Mouse (Mus musculus) midbrain, embryonic 11.5 days (tissue): ENCODE data around the gene Ldlrad3. TPM values are rescaled to one million over a fixed set of nuclear protein-coding genes. Genes with fewer than 3 reads are reported as not detected.

ENCODE experiments used
- ATAC-seq: fragments of 200-750 bp; cut with Nextera tagmentation; 2 replicates; pipeline ENCODE4 v1.8.0; 2017; ENCODE audit warnings: moderate TSS enrichment, moderate library complexity; ENCODE audit not compliant: low FRiP score
- DNase-seq: peaks from one replicate; pipeline ENCODE4 v3.0.0; 2015; ENCODE audit warnings: low spot score; ENCODE audit errors: missing footprints
- H3K27ac ChIP-seq: fragments of 300-500 bp; sonication (generic); 2 replicates; pipeline ENCODE4 v1.5.1; 2014; ENCODE audit warnings: low read depth, low read length
- H3K27me3 ChIP-seq: fragments of 300-500 bp; sonication (generic); 2 replicates; pipeline ENCODE4 v1.6.1; 2014; ENCODE audit warnings: mild to moderate bottlenecking, low read length, moderate library complexity, mixed read lengths; ENCODE audit not compliant: control insufficient read depth, insufficient read depth
- H3K36me3 ChIP-seq: fragments of 300-500 bp; sonication (generic); 2 replicates; pipeline ENCODE4 v1.6.1; 2014; ENCODE audit warnings: mild to moderate bottlenecking, low read length, moderate library complexity, mixed read lengths; ENCODE audit not compliant: control insufficient read depth, insufficient read depth
- H3K4me1 ChIP-seq: fragments of 300-500 bp; sonication (generic); 2 replicates; pipeline ENCODE4 v1.6.1; 2014; ENCODE audit warnings: low read length; ENCODE audit not compliant: control insufficient read depth, insufficient read depth
- H3K4me2 ChIP-seq: fragments of 300-500 bp; sonication (generic); 2 replicates; pipeline ENCODE4 v1.6.1; 2014; ENCODE audit warnings: mild to moderate bottlenecking, moderate library complexity
- H3K4me3 ChIP-seq: fragments of 300-500 bp; sonication (generic); 2 replicates; pipeline ENCODE4 v1.5.1; 2014; ENCODE audit warnings: low read depth, low read length
- H3K9ac ChIP-seq: fragments of 300-500 bp; sonication (generic); 2 replicates; pipeline ENCODE4 v1.6.1; 2014; ENCODE audit warnings: low read length
- H3K9me3 ChIP-seq: fragments of 300-500 bp; sonication (generic); 2 replicates; pipeline ENCODE4 v1.6.1; 2016; ENCODE audit warnings: low read length; ENCODE audit not compliant: control insufficient read depth
- WGBS: fragments of 180-500 bp; shearing (Covaris S2); extraction: QIAGEN DNeasy Blood & Tissue Kit; methylation state at CpG from one replicate; pipeline ENCODE4 v1.1.7; 2014; 5-methylcytosine and 5-hydroxymethylcytosine counted together
- polyA plus RNA-seq: library from polyadenylated mRNA; unstranded; fragments of >200 nt; fragmentation: Nextera tagmentation; extraction: Ambion mirVana; gene quantifications from 2 replicates; pipeline ENCODE4 v1.2.1, GENCODE M21; 2014

Ldlrad3 gene
- polyA plus RNA-seq, 1 experiment from 2014 or later: 53.1 TPM

DNA sequence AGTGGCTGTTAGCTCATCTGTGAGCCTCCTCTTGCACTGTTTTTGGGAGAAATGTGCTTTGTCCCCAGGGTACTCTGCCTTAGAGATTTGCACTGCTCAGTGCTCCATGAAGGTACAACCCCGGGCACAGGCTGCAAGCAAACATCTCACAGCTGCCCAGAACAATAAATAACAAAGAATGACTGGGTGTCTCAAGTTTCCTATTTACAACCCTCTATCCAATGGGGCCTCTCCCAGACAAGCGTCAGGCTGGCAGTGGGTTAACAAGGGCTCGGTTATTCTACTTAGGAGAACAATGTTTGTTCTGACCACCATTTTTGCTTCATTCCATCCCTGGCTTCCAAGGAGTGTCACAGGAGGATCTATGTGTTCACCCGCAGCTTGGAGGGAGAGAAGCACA is 25.9 kb upstream of the Ldlrad3 start:
- Histone ChIP-seq H3K27me3 (no peaks in the 10 kb centered on the region), H3K36me3 (no peaks in the 10 kb centered on the region), H3K4me1 (no peaks in the 10 kb centered on the region; the same call in 1 of the 2 replicates), H3K4me3 (no peak overlapping the region), H3K9me3 (no peaks in the 10 kb centered on the region), H3K4me2 (no peak overlapping the region), H3K27ac (no peak overlapping the region), H3K9ac (no peak overlapping the region)
- ATAC-seq (no peak), DNase-seq (no peak)
- WGBS: 26% methylated on average over 4 of the region's 4 CpGs

DNA sequence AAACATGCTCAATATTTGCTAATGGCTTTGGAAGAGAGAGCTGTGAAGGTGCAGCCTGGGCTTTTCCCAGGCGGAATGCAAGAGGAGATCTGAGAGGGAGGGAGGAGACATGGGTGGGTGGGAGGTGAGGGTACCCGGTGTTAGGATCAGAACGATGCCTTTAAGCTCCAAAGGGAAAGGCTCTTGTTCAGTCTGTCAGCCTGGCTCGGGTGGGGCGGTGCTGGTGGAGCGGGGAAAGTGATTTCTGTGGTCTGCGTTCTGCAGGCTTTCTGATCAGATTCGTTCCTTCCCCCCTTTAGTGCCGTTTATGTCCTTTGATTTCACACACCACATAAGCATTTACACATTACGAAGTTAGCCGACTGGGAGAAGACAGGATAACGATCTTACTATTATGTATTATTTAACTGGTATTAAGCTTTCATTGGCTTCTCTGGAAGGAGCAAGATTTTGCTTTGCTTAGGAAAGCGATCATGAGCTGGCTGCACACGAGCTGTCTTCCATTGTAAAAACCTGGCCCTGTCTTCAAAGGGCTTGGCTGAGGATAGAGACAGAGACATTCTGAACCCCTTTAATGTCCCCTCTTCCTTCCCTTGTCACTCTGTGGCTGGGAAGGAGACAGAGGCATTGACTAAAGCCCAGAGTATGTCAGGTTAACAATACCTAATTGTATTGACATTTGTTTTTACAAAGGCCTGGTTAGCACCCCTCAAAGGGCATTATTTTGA is 19.7 kb upstream of the Ldlrad3 start:
- Histone ChIP-seq H3K27me3 (no peaks in the 10 kb centered on the region), H3K4me1 (peaks cover 16% of the 10 kb centered on the region), H3K4me2 (peak overlapping the region; percentile 38), H3K9ac (peak overlapping the region; percentile 36), H3K9me3 (no peaks in the 10 kb centered on the region), H3K27ac (no peak overlapping the region), H3K36me3 (no peaks in the 10 kb centered on the region), H3K4me3 (no peak overlapping the region)
- peak; percentile 89 for DNase-seq
- peak; percentile 30; the same call in 1 of the 2 replicates for ATAC-seq
- WGBS: 6% methylated on average over 14 of the region's 14 CpGs

DNA sequence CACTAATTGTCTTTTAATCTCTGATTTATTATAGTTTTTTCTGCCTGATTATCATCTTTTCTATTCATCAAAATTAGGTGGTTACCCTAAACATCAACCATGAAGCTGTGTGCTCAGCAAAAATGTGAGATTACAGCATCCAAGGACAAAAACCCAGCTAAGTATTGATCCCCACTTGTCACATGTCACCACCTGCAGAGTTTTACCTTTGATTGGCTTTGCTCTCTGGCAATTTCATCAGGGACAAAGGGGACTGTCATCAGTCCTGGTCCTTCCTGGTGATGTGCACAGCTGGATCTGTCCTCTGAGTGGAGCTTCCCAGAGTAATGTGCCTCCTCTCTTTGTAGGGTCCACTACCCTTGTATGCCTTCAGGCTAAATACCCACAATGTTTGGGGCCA is 17.3 kb upstream of the Ldlrad3 start:
- peaks cover 16% of the 10 kb centered on the region for H3K4me1 ChIP-seq
- no peaks in the 10 kb centered on the region for H3K36me3 ChIP-seq
- no peak overlapping the region for H3K9ac ChIP-seq
- H3K4me3 ChIP-seq: no peak overlapping the region
- no peaks in the 10 kb centered on the region for H3K9me3 ChIP-seq
- no peak overlapping the region for H3K27ac ChIP-seq
- no peak for ATAC-seq
- no peak overlapping the region for H3K4me2 ChIP-seq
- H3K27me3 ChIP-seq: no peaks in the 10 kb centered on the region
- no peak for DNase-seq

DNA sequence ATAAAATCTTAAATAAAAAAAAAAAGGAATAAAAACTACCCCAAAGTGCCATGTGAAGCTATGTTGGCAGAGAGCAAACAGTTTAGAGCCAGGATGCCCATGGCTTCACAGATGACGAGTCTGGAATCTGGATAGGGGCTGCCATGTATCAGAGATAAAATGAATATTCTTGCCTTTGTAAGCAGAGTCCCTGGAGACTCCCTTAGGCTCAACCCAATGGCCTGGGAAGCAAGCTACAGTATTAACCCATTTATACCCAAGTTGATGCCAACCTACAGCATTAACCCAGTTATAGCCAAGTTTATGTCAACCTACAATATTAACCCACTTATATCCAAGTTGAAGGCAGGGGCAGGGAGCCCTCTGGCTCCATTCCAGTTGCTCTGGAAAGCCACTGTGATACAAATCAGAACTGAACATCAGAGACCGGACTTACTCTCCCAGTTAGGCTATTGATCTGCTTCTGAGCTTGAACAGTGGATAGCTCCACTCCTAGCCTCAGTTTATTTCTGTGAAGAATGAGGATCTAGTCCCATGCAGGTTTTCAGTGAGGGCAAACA is 16.1 kb upstream of the Ldlrad3 start:
- 85% methylated on average over 2 of the region's 2 CpGs for WGBS
- Histone ChIP-seq H3K9ac (no peak overlapping the region), H3K36me3 (no peaks in the 10 kb centered on the region), H3K9me3 (no peaks in the 10 kb centered on the region), H3K4me1 (peaks cover 16% of the 10 kb centered on the region), H3K4me2 (no peak overlapping the region), H3K4me3 (no peak overlapping the region), H3K27me3 (no peaks in the 10 kb centered on the region), H3K27ac (no peak overlapping the region)
- no peak for ATAC-seq
- no peak for DNase-seq

DNA sequence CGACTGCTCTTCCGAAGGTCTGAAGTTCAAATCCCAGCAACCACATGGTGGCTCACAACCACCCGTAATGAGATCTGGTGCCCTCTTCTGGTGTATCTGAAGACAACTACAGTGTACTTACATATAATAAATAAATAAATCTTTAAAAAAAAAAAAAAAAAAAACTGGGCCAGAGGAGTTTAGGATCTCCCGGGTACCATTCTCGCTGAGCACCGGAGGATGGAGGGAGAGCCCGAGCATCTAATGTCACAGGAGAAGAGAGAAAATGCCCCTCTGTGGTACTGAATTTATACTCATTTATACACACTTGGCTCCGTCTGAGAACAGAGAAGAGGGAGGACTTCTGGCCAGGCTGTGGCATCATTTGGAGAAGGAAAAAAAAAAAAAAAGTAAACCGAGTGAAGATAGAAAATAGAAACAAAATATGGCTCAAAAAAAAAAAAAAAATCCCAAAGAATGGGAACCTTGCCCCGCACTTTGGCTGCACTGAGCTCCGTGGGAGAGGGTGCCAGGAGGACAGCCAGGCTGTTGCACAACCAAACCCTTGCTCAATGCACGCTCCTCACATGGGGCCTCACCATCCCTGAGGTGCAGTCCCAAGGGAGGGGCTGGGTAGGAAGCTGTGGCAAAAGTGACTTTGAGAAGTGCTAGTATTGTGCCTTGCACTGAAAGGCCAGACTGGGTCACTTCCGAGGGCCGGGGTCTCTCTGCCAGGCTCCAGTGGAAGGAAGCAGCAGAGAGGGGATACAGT is 15.2 kb upstream of the Ldlrad3 start:
- H3K9me3 ChIP-seq: no peaks in the 10 kb centered on the region
- H3K4me1 ChIP-seq: peaks cover 11% of the 10 kb centered on the region
- H3K9ac ChIP-seq: no peak overlapping the region
- DNase-seq (no peak), ATAC-seq (no peak)
- no peaks in the 10 kb centered on the region for H3K27me3 ChIP-seq
- no peak overlapping the region for H3K27ac ChIP-seq
- H3K4me2 ChIP-seq: no peak overlapping the region
- H3K4me3 ChIP-seq: no peak overlapping the region
- no peaks in the 10 kb centered on the region for H3K36me3 ChIP-seq
- WGBS: 73% methylated on average over 11 of the region's 14 CpGs

DNA sequence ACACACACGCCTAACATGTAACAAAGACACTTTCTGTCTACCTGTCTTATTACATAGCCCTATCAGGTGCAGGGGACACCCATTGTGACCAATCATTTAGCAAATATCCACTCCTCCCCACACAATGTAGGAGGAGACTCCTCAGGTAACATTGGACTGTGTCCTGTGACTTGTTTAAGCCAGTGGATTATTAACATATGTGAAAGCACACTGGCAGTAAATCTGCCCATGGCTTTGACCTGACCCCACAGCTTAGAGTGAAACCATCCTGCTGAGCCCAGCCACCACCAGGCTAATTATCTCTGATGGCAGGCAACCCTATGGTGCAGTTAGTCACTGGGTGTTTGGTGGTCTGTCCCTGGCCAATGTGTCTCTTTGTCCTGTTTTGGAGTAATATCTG is 11.1 kb upstream of the Ldlrad3 start:
- no peaks in the 10 kb centered on the region for H3K4me1 ChIP-seq
- DNase-seq (no peak), ATAC-seq (no peak)
- H3K36me3 ChIP-seq: no peaks in the 10 kb centered on the region
- H3K9me3 ChIP-seq: no peaks in the 10 kb centered on the region
- H3K4me3 ChIP-seq: no peak overlapping the region
- H3K27me3 ChIP-seq: no peaks in the 10 kb centered on the region
- H3K4me2 ChIP-seq: no peak overlapping the region
- WGBS: 94% methylated on average over 1 of the region's 1 CpGs
- H3K27ac ChIP-seq: no peak overlapping the region
- no peak overlapping the region for H3K9ac ChIP-seq

DNA sequence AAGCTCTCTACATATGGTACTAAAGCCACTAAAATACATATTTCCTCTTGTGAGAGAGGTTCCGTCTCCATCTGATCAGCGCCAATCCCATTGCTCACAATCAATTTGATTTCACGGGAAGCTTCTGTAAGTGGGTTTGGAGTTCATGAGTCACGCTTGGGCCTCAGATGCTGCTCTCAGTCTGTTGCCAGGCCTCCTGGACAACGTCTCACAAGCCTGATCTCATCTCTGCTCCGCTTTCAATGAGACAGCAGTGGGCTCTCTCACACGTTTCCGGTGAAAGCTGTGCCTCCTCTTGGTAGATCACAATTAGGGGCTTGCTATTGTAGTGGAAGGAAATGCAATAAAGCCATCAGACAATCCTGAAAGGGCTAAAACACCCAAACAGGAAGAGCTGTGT is 10.5 kb upstream of the Ldlrad3 start:
- 63% methylated on average over 8 of the region's 8 CpGs for WGBS
- Histone ChIP-seq H3K27ac (no peak overlapping the region), H3K9me3 (no peaks in the 10 kb centered on the region), H3K36me3 (no peaks in the 10 kb centered on the region), H3K4me3 (no peak overlapping the region), H3K4me2 (no peak overlapping the region), H3K9ac (no peak overlapping the region), H3K4me1 (no peaks in the 10 kb centered on the region), H3K27me3 (no peaks in the 10 kb centered on the region)
- ATAC-seq: no peak
- DNase-seq: no peak

DNA sequence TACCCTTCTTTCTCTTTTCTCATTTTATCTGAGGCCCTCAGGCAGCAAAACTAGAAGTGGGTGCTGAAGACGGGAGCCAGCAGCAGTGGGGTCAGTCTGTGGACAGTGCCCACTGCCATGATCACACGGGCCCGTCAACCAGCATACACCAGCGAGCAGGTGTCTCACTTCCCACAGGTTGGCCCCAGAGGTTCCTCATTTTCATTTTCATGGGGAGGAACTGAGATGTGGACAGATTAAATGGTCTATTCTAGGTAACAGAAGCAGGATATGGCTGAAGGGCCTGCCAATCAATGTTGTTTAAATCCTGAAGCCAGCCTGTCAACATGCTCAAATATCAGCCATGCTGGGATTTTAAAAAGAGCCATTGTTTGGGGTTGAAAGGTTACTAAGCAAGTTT is 9.3 kb upstream of the Ldlrad3 start:
- Histone ChIP-seq H3K27ac (no peak overlapping the region), H3K36me3 (no peaks in the 10 kb centered on the region), H3K9ac (no peak overlapping the region), H3K27me3 (no peaks in the 10 kb centered on the region), H3K4me3 (no peak overlapping the region), H3K4me1 (no peaks in the 10 kb centered on the region), H3K4me2 (no peak overlapping the region), H3K9me3 (no peaks in the 10 kb centered on the region)
- ATAC-seq (no peak), DNase-seq (no peak)
- 93% methylated on average over 4 of the region's 4 CpGs for WGBS

DNA sequence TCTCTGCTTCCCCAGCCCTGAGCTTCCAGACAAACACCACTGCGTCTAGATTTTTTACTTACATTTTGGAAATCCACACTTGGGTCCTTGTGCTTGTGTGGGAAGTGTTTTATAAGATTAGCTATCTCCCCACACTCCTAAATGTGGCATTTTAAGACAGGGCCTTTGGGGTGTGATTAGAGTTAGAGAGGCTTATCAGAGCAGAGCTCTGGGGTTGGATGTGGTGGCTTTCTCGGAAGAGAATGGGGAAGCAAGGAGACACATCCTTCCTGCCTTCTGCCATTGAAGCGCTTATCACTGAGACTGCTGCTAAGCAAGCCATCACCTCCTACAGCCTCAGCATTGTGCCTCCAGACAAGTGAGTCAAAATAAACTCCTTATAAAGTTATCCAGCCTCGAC is 8.1 kb upstream of the Ldlrad3 start:
- Histone ChIP-seq H3K9ac (no peak overlapping the region), H3K4me1 (no peaks in the 10 kb centered on the region), H3K27ac (no peak overlapping the region), H3K4me2 (no peak overlapping the region), H3K4me3 (no peak overlapping the region), H3K36me3 (no peaks in the 10 kb centered on the region), H3K27me3 (no peaks in the 10 kb centered on the region), H3K9me3 (no peaks in the 10 kb centered on the region)
- 78% methylated on average over 4 of the region's 4 CpGs for WGBS
- ATAC-seq (no peak), DNase-seq (no peak)
